Mouse (Mus musculus): ENCODE results near the gene Chst3.
A peak's percentile ranks its signal among the peaks of the same experiment; 100 is the strongest.
"Not testable (repeated sequence)": the region's sequence is repeated elsewhere in the genome, so short reads cannot be mapped to it uniquely, and the experiment has no call there.

Gene Chst3

GRCm38 (mm10) chr10:60162184-60162972, 56.7 kb downstream of the Chst3 start:
- not testable (repeated sequence) for DNase-seq (ENCODE audit: low read depth, low spot score)

GRCm38 (mm10) chr10:60161397-60161796, 57.7 kb downstream of the Chst3 start:
- DNase-seq (ENCODE audit: low read depth, low spot score) = not testable (repeated sequence)

- DNase-seq (ENCODE audit: low read depth, low spot score) = no peak
These were observed 60.9 kb downstream of the Chst3 start for GRCm38 (mm10) chr10:60158144-60158543.

- DNase-seq (ENCODE audit: low read depth, low spot score) = no peak
These were observed 63.0 kb downstream of the Chst3 start for GRCm38 (mm10) chr10:60156016-60156415.

- DNase-seq (ENCODE audit: low read depth, low spot score) = peak; percentile 52
These were observed 67.9 kb downstream of the Chst3 start for GRCm38 (mm10) chr10:60151107-60151663.

- peak; percentile 85 for DNase-seq (ENCODE audit: low read depth, low spot score)
These were observed 71.0 kb downstream of the Chst3 start for GRCm38 (mm10) chr10:60148087-60148486.

GRCm38 (mm10) chr10:60147510-60148047, 71.5 kb downstream of the Chst3 start:
- not testable (repeated sequence) for DNase-seq (ENCODE audit: low read depth, low spot score)

GRCm38 (mm10) chr10:60141656-60142160, 77.4 kb downstream of the Chst3 start:
- no peak for DNase-seq (ENCODE audit: low read depth, low spot score)

- DNase-seq (ENCODE audit: low read depth, low spot score) = no peak
These were observed 78.3 kb downstream of the Chst3 start for GRCm38 (mm10) chr10:60140751-60141150.

GRCm38 (mm10) chr10:60138680-60139079, 80.4 kb downstream of the Chst3 start:
- DNase-seq (ENCODE audit: low read depth, low spot score) = no peak

- peak; percentile 53 for DNase-seq (ENCODE audit: low read depth, low spot score)
These were observed 82.1 kb downstream of the Chst3 start for GRCm38 (mm10) chr10:60136935-60137334.

GRCm38 (mm10) chr10:60136010-60136409, 83.0 kb downstream of the Chst3 start:
- not testable (repeated sequence) for DNase-seq (ENCODE audit: low read depth, low spot score)

- DNase-seq (ENCODE audit: low read depth, low spot score) = no peak
These were observed 84.9 kb downstream of the Chst3 start for GRCm38 (mm10) chr10:60134201-60134600.

GRCm38 (mm10) chr10:60133501-60133900, 85.6 kb downstream of the Chst3 start:
- DNase-seq (ENCODE audit: low read depth, low spot score) = no peak

All from brain, adult 2 months (tissue).